Mouse (Mus musculus): ENCODE measurements around the gene Cfap77.

Cfap77 gene

GRCm38 (mm10) chr2:28897340-28897899 is 157.4 kb downstream of the Cfap77 start:
- DNase-seq = no peak

DNA sequence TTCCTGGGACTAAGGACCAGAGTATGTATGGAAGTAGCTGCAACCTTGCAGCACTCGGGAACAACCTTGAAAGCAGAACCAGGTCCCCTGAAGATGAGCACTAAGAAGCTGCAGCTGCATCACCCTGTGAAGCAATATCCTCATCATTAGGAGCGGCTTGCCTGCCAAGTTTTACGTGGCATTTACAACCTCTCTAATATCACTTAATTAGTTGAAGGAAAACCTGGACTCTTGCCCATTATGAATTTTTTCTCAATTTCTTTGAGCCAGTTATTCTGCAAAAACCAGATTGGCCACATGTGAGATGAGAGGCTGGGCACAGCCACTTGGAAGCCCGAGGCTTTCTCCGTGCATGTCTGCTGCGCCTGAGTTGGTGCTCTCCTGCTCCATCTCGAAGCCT is 159.0 kb downstream of the Cfap77 start:
- DNase-seq = no peak

- DNase-seq = no peak
These were observed 161.3 kb downstream of the Cfap77 start for GRCm38 (mm10) chr2:28893526-28893925.

DNA sequence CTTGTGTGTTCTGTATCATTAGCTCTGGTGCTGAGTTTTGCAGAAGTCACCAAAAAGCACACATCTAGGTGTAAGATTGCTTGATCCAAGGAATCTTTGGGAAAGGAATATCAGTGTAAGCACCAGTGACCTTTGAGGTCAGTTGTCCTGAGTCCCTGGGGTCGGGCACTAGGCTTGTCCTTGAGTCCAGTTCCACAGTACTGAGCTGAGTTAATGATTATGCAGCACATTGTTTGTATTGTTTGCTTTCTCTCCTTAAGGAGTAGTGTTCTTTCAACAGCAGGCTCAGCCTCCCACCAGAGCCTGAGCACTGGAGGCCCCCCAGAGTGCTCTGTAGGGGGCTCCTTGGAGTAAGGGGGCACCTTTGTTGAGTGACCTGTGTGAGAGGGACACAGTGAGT is 162.1 kb downstream of the Cfap77 start:
- DNase-seq = no peak

DNA sequence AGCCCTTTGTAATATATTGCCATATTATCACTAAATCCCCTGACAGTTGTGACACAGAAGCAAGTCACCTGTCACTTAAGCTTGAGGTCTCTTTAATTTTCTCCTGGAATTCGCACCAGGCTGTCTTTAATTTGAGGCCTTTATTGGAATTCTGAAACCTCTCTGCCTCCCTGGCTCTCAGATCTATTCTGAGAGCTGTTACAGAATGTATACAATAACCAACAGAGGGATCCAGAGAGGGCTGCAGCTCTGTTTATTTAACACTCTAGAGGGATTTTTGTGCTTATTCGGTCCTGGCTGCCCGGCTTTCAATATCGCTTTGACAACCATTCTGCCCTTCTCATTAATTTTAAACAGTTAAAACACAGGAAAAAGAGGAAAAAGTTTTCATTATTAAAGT is 170.0 kb downstream of the Cfap77 start:
- DNase-seq = no peak

- no peak for DNase-seq
These were observed 171.9 kb downstream of the Cfap77 start for GRCm38 (mm10) chr2:28882826-28883485.

DNA sequence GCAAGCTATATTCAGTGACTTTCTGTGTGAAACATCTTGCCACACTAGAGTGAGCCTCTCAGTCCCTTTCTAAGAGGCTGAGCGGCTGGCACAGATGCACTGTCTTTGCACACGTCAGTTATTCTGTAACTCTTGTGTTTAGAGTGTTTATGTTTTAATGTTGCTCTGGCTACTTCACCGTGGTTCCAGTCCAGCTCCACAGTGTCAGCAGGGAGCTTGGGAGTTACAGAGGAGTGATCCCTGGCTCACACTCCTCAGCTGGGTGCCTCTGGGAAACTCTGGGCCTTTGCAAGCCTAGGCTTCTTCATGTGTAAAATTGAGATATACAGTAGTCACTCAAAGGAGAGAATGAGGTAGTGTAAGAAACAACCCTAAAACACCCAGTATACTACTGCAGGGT is 172.8 kb downstream of the Cfap77 start:
- DNase-seq = no peak

DNA sequence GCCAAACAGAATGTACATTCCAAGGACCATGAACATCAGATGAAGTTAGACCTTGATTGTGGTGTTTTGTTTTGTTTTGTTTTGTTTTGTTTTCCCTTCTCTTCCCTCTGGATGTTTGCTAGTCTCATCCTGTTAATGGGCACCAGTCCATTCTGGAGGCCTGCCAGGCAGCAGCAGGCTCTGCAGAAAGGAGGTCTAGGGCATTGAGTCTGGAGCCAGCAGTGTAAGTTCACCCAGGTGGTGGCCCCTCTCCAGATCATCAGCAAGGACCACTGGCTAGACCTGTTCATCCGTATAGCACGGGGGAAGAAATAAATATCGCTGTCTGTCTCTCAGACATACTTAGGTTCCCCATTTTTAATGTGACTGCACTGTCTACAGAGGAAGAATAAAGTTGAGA is 173.6 kb downstream of the Cfap77 start:
- DNase-seq = no peak

Measured in right cerebral cortex, adult 18-20 months (tissue).